Mouse (Mus musculus) midbrain, embryonic 10.5 days (tissue): ENCODE measurements around the gene Mrpl11. TPM values are rescaled to one million over a fixed set of nuclear protein-coding genes. Genes with fewer than 3 reads are reported as not detected.
"Not testable (repeated sequence)": the region's sequence is repeated elsewhere in the genome, so short reads cannot be mapped to it uniquely, and the experiment has no call there.

Experiments used
- DNase-seq: peaks from one replicate; pipeline ENCODE4 v3.0.0-alpha.2; 2017; ENCODE audit warnings: low spot score
- H3K27ac ChIP-seq: fragments of 300-500 bp; sonication (generic); replicated peaks from 2 replicates; pipeline ENCODE4 v1.5.1; 2016; ENCODE audit warnings: mild to moderate bottlenecking
- H3K27me3 ChIP-seq: fragments of 300-500 bp; sonication (generic); 2 replicates; pipeline ENCODE4 v1.6.1; 2016; ENCODE audit warnings: low read depth, mild to moderate bottlenecking; ENCODE audit not compliant: poor library complexity, severe bottlenecking
- H3K36me3 ChIP-seq: fragments of 300-500 bp; sonication (generic); 2 replicates; pipeline ENCODE4 v1.6.1; 2016; ENCODE audit warnings: mild to moderate bottlenecking, moderate library complexity
- H3K4me1 ChIP-seq: fragments of 300-500 bp; sonication (generic); 2 replicates; pipeline ENCODE4 v1.6.1; 2016
- H3K4me3 ChIP-seq: fragments of 300-500 bp; sonication (generic); 2 replicates; pipeline ENCODE4 v1.5.1; 2016; ENCODE audit warnings: mild to moderate bottlenecking, moderate library complexity
- H3K9me3 ChIP-seq: fragments of 300-500 bp; sonication (generic); replicated peaks from 2 replicates; pipeline ENCODE4 v1.6.1; 2016; ENCODE audit warnings: mild to moderate bottlenecking
- WGBS: fragments of 180-500 bp; shearing (Covaris S2); methylation state at CpG from one replicate; pipeline ENCODE4 v1.1.7; 2016; 5-methylcytosine and 5-hydroxymethylcytosine counted together
- polyA plus RNA-seq: library from polyadenylated mRNA; unstranded; fragments of >200 nt; fragmentation: Nextera tagmentation; extraction: Ambion mirVana; gene quantifications from 2 replicates; pipeline ENCODE4 v1.2.1, GENCODE M21; 2016

Mrpl11 gene
- polyA plus RNA-seq, 1 experiment from 2014 or later = 163 TPM

DNA sequence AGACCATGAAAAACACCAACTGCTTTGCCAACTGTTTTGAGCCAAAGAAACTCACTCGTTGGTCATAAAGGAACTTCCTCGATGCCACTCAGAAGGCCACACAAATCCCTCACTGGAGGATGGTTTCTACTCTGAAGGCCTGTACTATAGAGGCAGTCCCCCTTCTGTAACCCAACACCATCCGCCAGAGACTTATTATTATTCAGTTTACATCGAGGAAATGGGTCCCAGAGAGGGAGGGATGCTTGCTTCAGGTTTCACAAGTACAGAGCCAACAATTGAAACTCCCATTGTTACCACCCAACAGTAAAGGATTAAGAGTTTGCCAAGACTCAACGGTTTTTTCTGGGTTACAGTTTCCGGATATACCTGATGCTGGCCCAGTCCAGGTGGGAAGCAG is 16.4 kb upstream of the Mrpl11 start:
- no peak for DNase-seq
- Histone ChIP-seq H3K27ac (no peak overlapping the region), H3K36me3 (no peaks in the 10 kb centered on the region), H3K27me3 (peaks cover 23% of the 10 kb centered on the region), H3K4me1 (peaks cover 17% of the 10 kb centered on the region), H3K4me3 (no peak overlapping the region), H3K9me3 (no peaks in the 10 kb centered on the region)
- WGBS = 47% methylated on average over 6 of the region's 6 CpGs

- not testable (repeated sequence) for H3K9me3 ChIP-seq, DNase-seq, H3K4me1 ChIP-seq, H3K4me3 ChIP-seq, H3K27me3 ChIP-seq, H3K36me3 ChIP-seq, H3K27ac ChIP-seq
- 89% methylated on average over 9 of the region's 9 CpGs for WGBS
Measured at GRCm38 (mm10) chr19:4948641-4949040, 13.3 kb upstream of the Mrpl11 start.

DNA sequence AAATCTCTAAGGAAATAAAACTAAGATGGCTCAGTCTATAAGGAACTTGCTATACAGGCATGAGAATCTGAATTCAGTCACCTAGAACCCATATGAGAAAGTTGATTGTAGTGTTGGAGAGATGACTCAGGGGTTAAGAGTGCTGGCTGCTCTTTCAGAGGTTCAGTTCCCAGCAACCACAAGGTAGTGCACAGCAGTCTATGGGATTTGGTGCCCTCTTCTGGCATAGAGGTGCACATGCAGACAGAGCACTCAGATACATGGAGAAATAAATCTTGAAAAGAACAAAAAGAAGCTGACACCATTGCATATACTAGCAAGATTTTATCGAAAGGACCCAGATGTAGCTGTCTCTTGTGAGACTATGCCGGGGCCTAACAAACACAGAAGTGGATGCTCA is 6.3 kb downstream of the Mrpl11 start:
- H3K36me3 ChIP-seq = peaks cover 39% of the 10 kb centered on the region
- no peak overlapping the region for H3K4me3 ChIP-seq
- no peak for DNase-seq
- 89% methylated on average over 2 of the region's 2 CpGs for WGBS
- H3K4me1 ChIP-seq = peaks cover 3% of the 10 kb centered on the region
- no peak overlapping the region for H3K27ac ChIP-seq
- H3K9me3 ChIP-seq = no peaks in the 10 kb centered on the region
- H3K27me3 ChIP-seq = no peaks in the 10 kb centered on the region

DNA sequence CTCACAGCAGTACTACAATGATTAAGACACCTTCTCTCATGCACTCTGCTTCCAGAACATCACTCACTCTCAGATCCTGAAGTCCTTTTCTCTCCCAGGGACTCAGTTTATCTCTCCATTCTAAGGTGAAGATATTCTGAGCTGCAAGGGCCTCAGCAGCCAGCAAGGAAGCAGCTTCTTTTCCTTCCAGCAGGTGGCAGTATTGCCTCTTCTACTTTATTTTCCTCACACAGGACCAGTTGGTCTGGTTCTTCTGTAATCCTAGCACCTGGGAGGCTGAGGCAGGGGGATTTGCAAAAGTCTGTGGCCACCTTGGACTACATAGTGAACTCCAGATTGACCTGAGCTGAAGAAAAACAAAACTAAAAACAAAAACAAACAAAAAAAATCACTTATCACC is 19.8 kb downstream of the Mrpl11 start:
- Histone ChIP-seq H3K27ac (no peak overlapping the region), H3K4me3 (no peak overlapping the region), H3K4me1 (no peaks in the 10 kb centered on the region), H3K36me3 (no peaks in the 10 kb centered on the region), H3K9me3 (no peaks in the 10 kb centered on the region), H3K27me3 (peaks cover 41% of the 10 kb centered on the region)
- peak; percentile 35 for DNase-seq

DNA sequence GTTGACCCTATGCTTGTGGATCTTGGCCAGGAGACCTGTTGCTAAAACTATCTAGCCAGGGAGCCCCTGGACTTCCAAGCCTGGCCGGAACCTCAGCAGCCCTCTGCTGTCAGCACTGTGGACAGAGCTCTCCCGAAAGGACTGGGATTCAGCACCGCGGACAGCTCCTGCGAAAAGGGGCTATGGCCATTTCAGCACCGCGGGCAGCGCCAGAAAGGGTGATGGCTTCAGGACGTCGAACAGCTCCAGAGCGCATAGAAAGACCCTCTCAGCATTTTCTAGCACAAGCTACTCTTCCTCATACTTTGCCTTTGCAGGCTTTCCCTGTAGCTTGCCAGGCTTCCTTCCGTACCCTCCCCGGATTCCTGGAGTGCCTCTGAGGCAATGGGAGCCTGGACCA is 27.1 kb downstream of the Mrpl11 start:
- DNase-seq = peak; percentile 91
- no peak overlapping the region; the same call in 1 of the 2 replicates for H3K4me3 ChIP-seq
- H3K27me3 ChIP-seq = peaks cover 97% of the 10 kb centered on the region
- H3K27ac ChIP-seq = no peak overlapping the region
- no peaks in the 10 kb centered on the region for H3K36me3 ChIP-seq
- 3% methylated on average over 13 of the region's 13 CpGs for WGBS
- H3K4me1 ChIP-seq = peaks cover 15% of the 10 kb centered on the region
- H3K9me3 ChIP-seq = no peaks in the 10 kb centered on the region

DNA sequence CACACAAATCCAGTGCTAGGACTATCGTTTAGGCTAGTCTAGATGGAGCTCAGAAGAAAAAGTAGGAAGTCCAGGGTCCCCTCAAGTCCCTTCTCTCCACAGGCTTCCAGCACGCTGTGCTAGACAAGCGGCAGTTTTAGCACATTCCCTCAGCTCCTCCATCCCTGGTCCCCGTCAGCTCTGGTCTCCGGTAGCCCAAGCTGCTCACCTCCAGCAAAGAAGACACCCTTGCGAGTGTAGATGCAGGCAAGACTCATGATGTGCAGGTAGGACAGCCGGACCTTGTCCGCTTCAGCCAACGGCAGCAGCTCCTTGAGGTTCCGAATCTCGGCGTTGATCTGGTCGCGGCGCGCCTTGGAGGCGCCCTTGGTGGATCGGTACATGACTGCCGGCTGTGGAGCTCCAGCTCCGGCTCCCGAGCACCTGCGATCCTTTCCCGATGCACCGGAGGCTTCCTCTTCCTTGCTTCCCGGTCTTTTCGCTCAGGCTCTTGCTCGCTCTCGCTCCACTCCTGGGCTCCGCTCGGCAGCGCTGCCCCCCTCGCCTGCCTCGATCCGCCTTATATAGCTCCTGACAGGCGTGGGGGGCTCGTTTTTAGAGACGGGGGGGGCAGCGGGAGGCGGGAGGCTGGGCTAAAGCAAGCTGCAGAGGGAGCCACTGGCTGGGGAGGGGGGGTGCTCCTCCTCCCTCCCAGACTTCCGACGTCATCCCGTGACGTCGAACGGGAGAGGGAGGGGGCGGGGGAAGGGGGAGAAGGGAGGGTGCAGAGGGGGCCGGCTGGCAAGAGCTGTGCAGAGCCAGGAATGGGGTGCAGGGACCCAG is 27.7 kb downstream of the Mrpl11 start:
- H3K27ac ChIP-seq = no peak overlapping the region
- no peak for DNase-seq
- H3K9me3 ChIP-seq = no peaks in the 10 kb centered on the region
- peak overlapping the region; percentile 46 for H3K4me3 ChIP-seq
- H3K27me3 ChIP-seq = peaks cover 91% of the 10 kb centered on the region
- WGBS = 15% methylated on average over 47 of the region's 47 CpGs
- H3K36me3 ChIP-seq = no peaks in the 10 kb centered on the region
- H3K4me1 ChIP-seq = peaks cover 15% of the 10 kb centered on the region

DNA sequence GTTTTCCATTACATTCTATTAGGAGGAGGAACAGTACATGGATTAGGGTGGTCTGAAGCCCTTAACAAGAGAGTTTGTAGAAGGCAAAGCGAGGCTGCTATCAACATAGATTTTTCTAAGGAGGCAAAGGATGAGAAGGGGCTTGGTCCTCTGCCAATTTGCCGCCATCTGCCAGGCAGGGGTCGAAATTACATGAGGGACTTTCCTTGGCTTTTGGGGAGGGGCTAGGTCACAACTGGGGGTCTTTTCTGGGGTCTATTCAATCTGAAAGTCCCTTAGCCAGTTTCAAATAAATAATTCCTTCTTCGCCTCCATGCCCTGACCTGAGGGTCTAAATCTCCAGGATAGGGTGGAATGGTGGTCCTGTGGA is 28.3 kb downstream of the Mrpl11 start, which contains the start of gene Npas4:
Npas4 (minus strand) TSS at position 61 of the 370 bp plus-strand sequence.
- H3K9me3 ChIP-seq = no peaks in the 10 kb centered on the region
- H3K4me3 ChIP-seq = peak within 1 kb of the TSS; percentile 46
- WGBS = 17% methylated on average over 4 of the region's 4 CpGs
- H3K27me3 ChIP-seq = peaks cover 85% of the 10 kb centered on the region
- no peak for DNase-seq
- H3K27ac ChIP-seq = no peak within 1 kb of the TSS
- H3K4me1 ChIP-seq = peaks cover 15% of the 10 kb centered on the region
- H3K36me3 ChIP-seq = no peaks in the 10 kb centered on the region

GRCm38 (mm10) chr19:4990716-4991115 is 28.8 kb downstream of the Mrpl11 start:
- Histone ChIP-seq H3K4me1 (peaks cover 15% of the 10 kb centered on the region), H3K36me3 (no peaks in the 10 kb centered on the region), H3K27ac (no peak overlapping the region), H3K27me3 (peaks cover 80% of the 10 kb centered on the region), H3K4me3 (peak overlapping the region; percentile 35), H3K9me3 (no peaks in the 10 kb centered on the region)
- DNase-seq = no peak
- 1% methylated on average over 21 of the region's 22 CpGs for WGBS

DNA sequence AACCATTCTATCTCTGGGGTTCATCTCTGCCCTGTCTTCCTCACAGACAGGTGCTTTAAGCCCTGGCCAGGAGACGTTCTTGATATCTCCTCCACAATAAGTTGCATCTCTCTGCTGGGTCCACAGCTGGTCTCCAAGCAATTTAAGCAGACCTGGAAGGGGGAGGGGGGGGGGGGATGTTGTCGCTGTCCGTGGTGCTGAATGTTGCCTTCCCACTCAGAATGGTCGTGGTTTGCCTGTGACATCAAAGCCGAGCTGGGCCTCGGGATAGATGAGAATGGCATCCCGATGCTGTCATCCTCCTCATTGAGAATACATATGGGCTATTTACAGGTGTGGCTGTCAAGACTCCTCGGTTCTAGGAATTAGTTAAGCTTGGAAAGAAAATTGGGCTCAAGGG is 30.4 kb downstream of the Mrpl11 start:
- no peaks in the 10 kb centered on the region for H3K9me3 ChIP-seq
- peak; percentile 28 for DNase-seq
- H3K36me3 ChIP-seq = no peaks in the 10 kb centered on the region
- WGBS = 21% methylated on average over 8 of the region's 8 CpGs
- H3K27ac ChIP-seq = no peak overlapping the region
- no peak overlapping the region for H3K4me3 ChIP-seq
- peaks cover 15% of the 10 kb centered on the region for H3K4me1 ChIP-seq
- H3K27me3 ChIP-seq = peaks cover 69% of the 10 kb centered on the region

DNA sequence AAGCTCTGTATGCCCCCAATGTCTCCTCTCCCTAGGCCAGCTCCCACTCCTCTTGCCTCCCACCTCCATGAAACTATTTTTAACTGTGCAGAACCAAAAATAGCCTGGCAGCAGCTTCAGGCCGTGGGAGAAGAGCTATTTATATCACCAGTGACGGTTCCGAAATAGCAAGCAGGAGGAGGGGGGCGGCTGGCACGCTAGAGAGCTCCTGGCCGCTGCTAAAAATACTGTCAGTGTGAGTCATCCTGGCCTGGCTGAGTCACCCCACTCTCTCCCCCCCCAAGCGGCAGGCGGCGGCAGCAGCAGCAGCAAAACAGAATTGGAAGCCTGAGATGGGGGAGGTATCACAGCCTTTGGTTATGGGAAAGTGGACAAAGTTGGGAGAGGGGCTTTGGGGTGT is 31.0 kb downstream of the Mrpl11 start:
- H3K4me3 ChIP-seq = no peak overlapping the region
- WGBS = 14% methylated on average over 9 of the region's 9 CpGs
- no peak overlapping the region for H3K27ac ChIP-seq
- DNase-seq = no peak
- H3K36me3 ChIP-seq = no peaks in the 10 kb centered on the region
- no peaks in the 10 kb centered on the region for H3K9me3 ChIP-seq
- H3K4me1 ChIP-seq = peaks cover 15% of the 10 kb centered on the region
- peaks cover 66% of the 10 kb centered on the region for H3K27me3 ChIP-seq

GRCm38 (mm10) chr19:4994043-4994442 is 32.1 kb downstream of the Mrpl11 start:
- no peaks in the 10 kb centered on the region for H3K36me3 ChIP-seq
- no peak overlapping the region for H3K4me3 ChIP-seq
- peaks cover 15% of the 10 kb centered on the region for H3K4me1 ChIP-seq
- peaks cover 58% of the 10 kb centered on the region for H3K27me3 ChIP-seq
- H3K9me3 ChIP-seq = no peaks in the 10 kb centered on the region
- DNase-seq = no peak
- no peak overlapping the region for H3K27ac ChIP-seq
- WGBS = 69% methylated on average over 5 of the region's 5 CpGs

DNA sequence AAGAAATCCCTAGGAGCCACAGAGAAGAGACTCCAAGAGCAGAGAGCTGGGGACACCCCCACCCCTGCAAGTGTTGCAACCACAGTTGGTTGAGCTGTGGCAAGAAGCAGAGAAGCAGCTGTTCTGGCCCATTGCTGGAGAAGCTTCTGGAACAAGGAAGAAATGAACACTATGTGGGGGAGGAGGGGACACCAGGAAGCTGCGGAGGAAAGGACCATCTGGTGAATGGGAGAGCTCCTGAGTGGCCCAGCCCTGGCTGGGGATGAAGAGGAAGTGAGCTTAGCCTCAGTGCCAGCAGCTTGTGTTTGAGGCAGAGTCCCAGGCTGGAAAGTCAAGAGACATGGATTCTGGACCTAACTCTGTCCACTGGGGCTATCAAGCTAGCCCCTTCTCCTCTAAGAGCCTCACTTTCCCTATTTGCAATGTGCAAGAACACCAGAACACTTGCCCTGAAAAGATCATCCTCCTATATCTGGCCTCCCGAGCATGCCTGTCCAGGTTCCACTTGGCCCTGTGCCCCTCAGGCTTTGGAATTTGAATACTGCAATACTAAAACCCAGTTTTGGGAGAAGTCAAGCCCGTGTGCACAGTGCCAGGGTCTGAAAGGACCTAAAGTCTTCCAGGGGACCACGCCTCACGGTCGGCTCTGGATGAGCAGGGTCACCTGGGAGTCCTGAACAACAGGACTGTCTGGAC is 37.6 kb downstream of the Mrpl11 start:
- no peaks in the 10 kb centered on the region for H3K36me3 ChIP-seq
- WGBS = 77% methylated on average over 6 of the region's 6 CpGs
- no peak overlapping the region for H3K4me3 ChIP-seq
- H3K9me3 ChIP-seq = no peaks in the 10 kb centered on the region
- no peak overlapping the region for H3K27ac ChIP-seq
- peaks cover 33% of the 10 kb centered on the region for H3K27me3 ChIP-seq
- DNase-seq = no peak
- peaks cover 10% of the 10 kb centered on the region for H3K4me1 ChIP-seq
